Mouse (Mus musculus) monocyte, adult 5-6 weeks (primary cell): ENCODE data around the gene Glg1. TPM values are rescaled to one million over a fixed set of nuclear protein-coding genes. Genes with fewer than 3 reads are reported as not detected.
"Not testable (repeated sequence)": the region's sequence is repeated elsewhere in the genome, so short reads cannot be mapped to it uniquely, and the experiment has no call there.

Experiments used
- ATAC-seq: fragments of 153-309, 156-312 bp; replicated peaks from 2 replicates; pipeline ENCODE4 v1.8.0; 2017; ENCODE audit warnings: mild to moderate bottlenecking; ENCODE audit not compliant: low TSS enrichment, insufficient number of reproducible peaks, severe bottlenecking, poor library complexity, low FRiP score
- total RNA-seq: library from RNA; stranded (forward); fragments of 200-1000, 200-491, 200-594 nt; gene quantifications from 3 replicates; pipeline ENCODE4 v1.2.3, GENCODE M21; 2017

Gene Glg1
- total RNA-seq, 1 experiment from 2014 or later = 38.0 TPM

- peak; percentile 27; the same call in 1 of the 2 replicates for ATAC-seq
These were observed 896 bp downstream of the Glg1 start for GRCm38 (mm10) chr8:111258010-111258630.

- no peak for ATAC-seq
These were observed 6.4 kb downstream of the Glg1 start for GRCm38 (mm10) chr8:111252487-111253112.

- no peak for ATAC-seq
These were observed 8.9 kb downstream of the Glg1 start for GRCm38 (mm10) chr8:111250111-111250510.

- no peak for ATAC-seq
These were observed 10.9 kb downstream of the Glg1 start for GRCm38 (mm10) chr8:111248136-111248535.

- not testable (repeated sequence) for ATAC-seq
These were observed 12.2 kb downstream of the Glg1 start for GRCm38 (mm10) chr8:111246864-111247263.

GRCm38 (mm10) chr8:111246287-111246830 lies 12.7 kb downstream of the Glg1 start:
- ATAC-seq = no peak

- no peak for ATAC-seq
These were observed 21.7 kb downstream of the Glg1 start for GRCm38 (mm10) chr8:111237301-111237700.

- ATAC-seq = no peak
These were observed 25.3 kb downstream of the Glg1 start for GRCm38 (mm10) chr8:111233730-111234129.

- ATAC-seq = no peak
These were observed 34.9 kb downstream of the Glg1 start for GRCm38 (mm10) chr8:111224153-111224552.

GRCm38 (mm10) chr8:111218107-111218506 lies 40.9 kb downstream of the Glg1 start:
- no peak for ATAC-seq

- no peak for ATAC-seq
These were observed 45.6 kb downstream of the Glg1 start for GRCm38 (mm10) chr8:111213406-111213805.

- ATAC-seq = no peak
These were observed 47.8 kb downstream of the Glg1 start for GRCm38 (mm10) chr8:111211180-111211579.

GRCm38 (mm10) chr8:111209874-111210273 lies 49.1 kb downstream of the Glg1 start:
- ATAC-seq = no peak

GRCm38 (mm10) chr8:111206321-111206720 lies 52.7 kb downstream of the Glg1 start:
- no peak for ATAC-seq

- ATAC-seq = no peak
These were observed 54.0 kb downstream of the Glg1 start for GRCm38 (mm10) chr8:111205033-111205432.

GRCm38 (mm10) chr8:111203341-111203740 lies 55.7 kb downstream of the Glg1 start:
- no peak for ATAC-seq

GRCm38 (mm10) chr8:111197966-111198365 lies 61.0 kb downstream of the Glg1 start:
- no peak for ATAC-seq

- ATAC-seq = no peak
These were observed 62.8 kb downstream of the Glg1 start for GRCm38 (mm10) chr8:111196181-111196580.

- ATAC-seq = no peak
These were observed 70.3 kb downstream of the Glg1 start for GRCm38 (mm10) chr8:111188594-111189211.

- no peak for ATAC-seq
These were observed 71.5 kb downstream of the Glg1 start for GRCm38 (mm10) chr8:111187470-111187869.
